9 mouse cellular contexts compared by ENCODE assay signal in genomic region chr3:69469463-69470141, GRCm38 (mm10).
DNase-seq lines count a peak whose midpoint lies in the region; ATAC-seq and TF ChIP-seq lines count a peak whose summit lies in the region.
"Had no signal": no experiment of that assay in that cellular context is flagged by ENCODE, and none has a peak within 500 bp of the region (broad histone marks: within the 10 kb centered on the region; RNA-seq: fewer than 3 reads in every experiment).

No protein-coding gene starts in this region.

- H3K9ac ChIP-seq in lung, embryonic 14.5 days = no peak overlapping the region
- no peak overlapping the region for H3K9ac ChIP-seq in forebrain, postnatal 0 days
- H3K9ac ChIP-seq in midbrain, embryonic 12.5 days (replicated peaks) = no peak overlapping the region

- no peak overlapping the region for H3K4me2 ChIP-seq in lung, embryonic 14.5 days
- no peak overlapping the region for H3K4me2 ChIP-seq in forebrain, postnatal 0 days (ENCODE audit: low read depth)
- H3K4me2 ChIP-seq in midbrain, embryonic 12.5 days (replicated peaks) = no peak overlapping the region; the same call in 1 of the 2 replicates

- ATAC-seq in lung, embryonic 14.5 days (ENCODE audit: insufficient read depth) = peak; percentile 76
- peak; percentile 84 for ATAC-seq in common myeloid progenitor, adult 5-6 weeks (replicated peaks; ENCODE audit: low read depth, poor library complexity, severe bottlenecking)
- peak; percentile 58 for ATAC-seq in forebrain, postnatal 0 days
- peak; percentile 59 for ATAC-seq in midbrain, embryonic 12.5 days (ENCODE audit: low FRiP score, low read depth)
- ATAC-seq: intestine, embryonic 16.5 days had no signal

- TF ChIP-seq CTCF in lung, embryonic 14.5 days (IDR thresholded peaks at IDR 0.05; ENCODE audit: low read depth) = no peak
- TF ChIP-seq CTCF in forebrain, postnatal 0 days (IDR thresholded peaks at IDR 0.05; ENCODE audit: low read depth) = no peak

- no peaks in the 10 kb centered on the region for H3K27me3 ChIP-seq in lung, embryonic 14.5 days (ENCODE audit: insufficient read depth, low read length)
- H3K27me3 ChIP-seq in forebrain, postnatal 0 days (ENCODE audit: insufficient read depth, low read length) = no peaks in the 10 kb centered on the region
- H3K27me3 ChIP-seq in midbrain, embryonic 12.5 days = no peaks in the 10 kb centered on the region

- no peak overlapping the region for H3K4me3 ChIP-seq in lung, embryonic 14.5 days (ENCODE audit: low read depth, low read length)
- H3K4me3 ChIP-seq in forebrain, postnatal 0 days (ENCODE audit: low read depth, low read length) = no peak overlapping the region
- no peak overlapping the region for H3K4me3 ChIP-seq in midbrain, embryonic 12.5 days

- peak; percentile 37 for DNase-seq in lung, embryonic 14.5 days
- DNase-seq in lung, adult 18-20 months = no peak
- peak; percentile 31 for DNase-seq in forebrain, postnatal 0 days
- DNase-seq in thymus, postnatal 14 days = no peak
- no peak for DNase-seq in cerebellum, postnatal 4 days (ENCODE audit: low spot score in 2 of 2)
- DNase-seq in T-cell, adult 2 months (ENCODE audit: low spot score) = no peak

- H3K4me1 ChIP-seq in lung, embryonic 14.5 days (ENCODE audit: insufficient read depth) = no peaks in the 10 kb centered on the region
- peaks cover 18% of the 10 kb centered on the region; the same call in 1 of the 2 replicates for H3K4me1 ChIP-seq in forebrain, postnatal 0 days (ENCODE audit: insufficient read depth)
- peaks cover 32% of the 10 kb centered on the region for H3K4me1 ChIP-seq in midbrain, embryonic 12.5 days

- H3K9me3 ChIP-seq in lung, embryonic 14.5 days (ENCODE audit: low read depth, low read length) = no peaks in the 10 kb centered on the region
- no peaks in the 10 kb centered on the region for H3K9me3 ChIP-seq in forebrain, postnatal 0 days (ENCODE audit: low read length)
- H3K9me3 ChIP-seq in midbrain, embryonic 12.5 days = 0 out of 2 replicates have a peak, but pooled peaks cover 5% of the 10 kb centered on the region

- WGBS in lung, embryonic 14.5 days = 23% methylated on average over 6 of the region's 6 CpGs
- WGBS in forebrain, postnatal 0 days = 13% methylated on average over 5 of the region's 6 CpGs
- 15% methylated on average over 5 of the region's 6 CpGs for WGBS in midbrain, embryonic 12.5 days

- H3K36me3 ChIP-seq in lung, embryonic 14.5 days (ENCODE audit: insufficient read depth) = no peaks in the 10 kb centered on the region
- H3K36me3 ChIP-seq in forebrain, postnatal 0 days (ENCODE audit: insufficient read depth) = no peaks in the 10 kb centered on the region
- H3K36me3 ChIP-seq in midbrain, embryonic 12.5 days = no peaks in the 10 kb centered on the region

- H3K27ac ChIP-seq in lung, embryonic 14.5 days (ENCODE audit: low read depth) = no peak overlapping the region
- H3K27ac ChIP-seq in forebrain, postnatal 0 days (ENCODE audit: low read depth, low read length) = no peak overlapping the region
- peak overlapping the region; percentile 39; the same call in 1 of the 2 replicates for H3K27ac ChIP-seq in midbrain, embryonic 12.5 days (replicated peaks)

Comparison
In these comparisons a context has a peak if more than half of its experiments do, and no peak if none do; other contexts are left out.
1. DNase-seq: peak in lung, embryonic 14.5 days (single experiment) and forebrain, postnatal 0 days (single experiment); none in lung, adult 18-20 months (0 of 2), thymus, postnatal 14 days (single experiment), cerebellum, postnatal 4 days (0 of 2) and T-cell, adult 2 months (single experiment).
2. Peak in every context shown above with its lines, with median percentiles within 50 percentile points of each other: ATAC-seq.